Mouse (Mus musculus): ENCODE data around the gene Srgn. TPM values are rescaled to one million over a fixed set of nuclear protein-coding genes. Genes with fewer than 3 reads are reported as not detected.
A peak's percentile ranks its signal among the peaks of the same experiment; 100 is the strongest.
"Not testable (repeated sequence)": the region's sequence is repeated elsewhere in the genome, so short reads cannot be mapped to it uniquely, and the experiment has no call there.

Srgn gene
- polyA plus RNA-seq, 1 experiment from 2014 or later, result 8.7 TPM

GRCm38 (mm10) chr10:62500916-62501615, 26.2 kb downstream of the Srgn start:
- Histone ChIP-seq H3K36me3 (no peaks in the 10 kb centered on the region), H3K4me1 (replicated peaks) (no peaks in the 10 kb centered on the region), H3K9me3 (no peaks in the 10 kb centered on the region), H3K27ac (no peak overlapping the region), H3K4me2 (replicated peaks) (no peak overlapping the region), H3K4me3 (replicated peaks) (no peak overlapping the region), H3K27me3 (peaks cover 3% of the 10 kb centered on the region; the same call in 1 of the 2 replicates), H3K9ac (replicated peaks) (no peak overlapping the region; the same call in 1 of the 2 replicates)
- WGBS, result 86% methylated on average over 9 of the region's 9 CpGs
- ATAC-seq, result no peak

DNA sequence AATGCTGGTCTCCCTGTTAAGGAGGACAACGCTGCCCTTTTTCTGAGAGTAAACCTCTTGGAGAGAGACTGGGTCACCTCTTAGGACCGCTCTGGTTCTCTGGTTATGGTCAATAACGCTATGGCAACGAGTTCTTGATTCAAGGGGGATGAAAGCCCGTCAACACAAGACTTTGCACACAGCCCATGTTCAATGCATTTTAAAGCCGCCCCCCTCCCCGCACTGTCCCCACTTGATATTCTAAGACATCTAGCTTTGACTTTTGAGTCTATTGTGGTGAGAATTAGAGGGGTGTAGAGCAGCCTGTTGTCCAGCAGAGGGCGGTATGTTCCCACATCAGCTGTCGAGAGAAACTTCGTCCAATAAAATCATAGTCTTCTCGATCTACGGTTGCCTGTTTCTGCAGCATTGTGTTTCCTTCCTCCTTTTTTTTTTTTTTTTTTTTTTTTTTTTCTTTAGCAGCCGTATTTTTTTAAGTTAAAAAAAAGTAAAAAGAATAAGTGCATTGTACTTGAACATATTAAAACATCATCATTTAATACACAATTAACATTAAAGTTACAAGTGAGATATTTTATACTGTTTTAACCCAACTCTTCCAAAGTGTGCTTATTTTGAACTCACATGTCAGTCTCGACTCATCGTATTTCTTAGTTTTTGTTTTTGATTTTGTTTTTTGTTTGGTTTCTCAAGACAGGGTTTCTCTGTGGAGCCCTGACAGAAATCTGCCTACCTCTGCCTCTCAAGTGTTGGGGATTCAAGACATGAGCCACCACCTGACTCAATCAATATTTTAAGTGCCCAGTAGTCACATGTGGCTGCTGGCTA, 26.9 kb downstream of the Srgn start:
- Histone ChIP-seq H3K36me3 (no peaks in the 10 kb centered on the region), H3K27me3 (peaks cover 3% of the 10 kb centered on the region; the same call in 1 of the 2 replicates), H3K4me2 (replicated peaks) (peak overlapping the region; percentile 38), H3K9ac (replicated peaks) (no peak overlapping the region; the same call in 1 of the 2 replicates), H3K4me3 (replicated peaks) (no peak overlapping the region), H3K4me1 (replicated peaks) (no peaks in the 10 kb centered on the region), H3K27ac (no peak overlapping the region), H3K9me3 (no peaks in the 10 kb centered on the region)
- 24% methylated on average over 15 of the region's 15 CpGs for WGBS
- ATAC-seq, result peak; percentile 80

GRCm38 (mm10) chr10:62491681-62492080, 35.6 kb downstream of the Srgn start:
- not testable (repeated sequence) for H3K9ac ChIP-seq (replicated peaks); H3K4me1 ChIP-seq (replicated peaks); H3K9me3 ChIP-seq; H3K36me3 ChIP-seq; H3K27me3 ChIP-seq; H3K27ac ChIP-seq; H3K4me2 ChIP-seq (replicated peaks); H3K4me3 ChIP-seq (replicated peaks); ATAC-seq
- WGBS, result 89% methylated on average over 3 of the region's 3 CpGs

- 22% methylated on average over 1 of the region's 1 CpGs for WGBS
- Histone ChIP-seq H3K4me2 (replicated peaks) (no peak overlapping the region), H3K9me3 (no peaks in the 10 kb centered on the region), H3K27me3 (no peaks in the 10 kb centered on the region), H3K36me3 (no peaks in the 10 kb centered on the region), H3K9ac (replicated peaks) (no peak overlapping the region), H3K4me1 (replicated peaks) (peaks cover 26% of the 10 kb centered on the region), H3K4me3 (replicated peaks) (no peak overlapping the region), H3K27ac (no peak overlapping the region)
- ATAC-seq, result no peak
These were observed 39.0 kb downstream of the Srgn start for GRCm38 (mm10) chr10:62488266-62488665.

- Histone ChIP-seq H3K27me3 (no peaks in the 10 kb centered on the region), H3K9ac (replicated peaks) (peak within 1 kb of the TSS; percentile 88), H3K36me3 (no peaks in the 10 kb centered on the region), H3K4me2 (replicated peaks) (peak within 1 kb of the TSS; percentile 64), H3K27ac (peak within 1 kb of the TSS; percentile 85), H3K4me3 (replicated peaks) (peak within 1 kb of the TSS; percentile 93), H3K9me3 (no peaks in the 10 kb centered on the region), H3K4me1 (replicated peaks) (peaks cover 27% of the 10 kb centered on the region)
- peak; percentile 92 for ATAC-seq
- under 1% methylated on average over 52 of the region's 59 CpGs for WGBS
These were observed 40.4 kb downstream of the Srgn start, which contains the start of gene Vps26a for GRCm38 (mm10) chr10:62486618-62487415. TSS of gene Vps26a (minus strand) at chr10:62486805.

- no peaks in the 10 kb centered on the region for H3K27me3 ChIP-seq
- no peaks in the 10 kb centered on the region for H3K36me3 ChIP-seq
- H3K9me3 ChIP-seq, result no peaks in the 10 kb centered on the region
- peak; percentile 91 for ATAC-seq
- peak overlapping the region; percentile 93 for H3K4me3 ChIP-seq (replicated peaks)
- H3K4me1 ChIP-seq (replicated peaks), result peaks cover 33% of the 10 kb centered on the region
- under 1% methylated on average over 37 of the region's 48 CpGs for WGBS
- peak overlapping the region; percentile 64 for H3K4me2 ChIP-seq (replicated peaks)
- H3K9ac ChIP-seq (replicated peaks), result peak overlapping the region; percentile 88
- H3K27ac ChIP-seq, result peak overlapping the region; percentile 85
These were observed 41.2 kb downstream of the Srgn start for GRCm38 (mm10) chr10:62485878-62486582.

DNA sequence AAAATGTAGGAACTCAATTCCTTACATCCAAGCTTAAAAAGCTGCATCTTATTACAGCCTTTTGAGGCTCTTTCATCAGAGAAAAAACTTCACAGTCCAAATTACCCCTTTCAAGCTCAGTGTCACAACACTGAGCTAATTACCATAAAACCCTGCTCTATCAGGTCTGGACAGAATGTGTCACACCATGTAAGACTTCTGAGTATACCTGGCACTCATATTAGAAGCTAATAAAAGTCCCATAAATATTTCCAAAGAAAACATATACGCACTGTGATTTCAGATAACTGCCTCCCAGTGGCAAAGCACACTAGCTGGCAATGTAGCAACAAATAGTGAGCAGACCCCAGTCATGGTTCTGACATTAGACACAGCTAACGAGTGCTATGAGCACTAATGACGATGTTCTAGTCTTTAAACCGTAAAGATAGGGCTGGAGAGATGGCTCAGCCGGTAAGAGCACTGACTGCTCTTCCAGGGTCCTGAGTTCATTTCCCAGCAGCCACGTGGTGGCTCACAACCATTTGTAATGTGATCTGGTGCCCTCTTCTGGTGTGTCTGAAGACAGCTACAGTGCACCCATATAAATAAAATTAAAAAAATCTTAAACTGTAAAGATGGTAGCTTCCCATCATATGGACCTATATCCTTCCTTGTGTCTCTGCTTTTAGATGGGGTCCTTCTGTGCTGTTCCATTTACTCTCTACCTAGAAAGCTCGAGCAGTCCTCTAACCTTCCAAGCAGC, 46.0 kb downstream of the Srgn start:
- Histone ChIP-seq H3K27me3 (no peaks in the 10 kb centered on the region), H3K4me1 (replicated peaks) (peaks cover 29% of the 10 kb centered on the region), H3K27ac (no peak overlapping the region), H3K9ac (replicated peaks) (no peak overlapping the region), H3K4me2 (replicated peaks) (no peak overlapping the region), H3K4me3 (replicated peaks) (no peak overlapping the region), H3K9me3 (no peaks in the 10 kb centered on the region), H3K36me3 (peaks cover 13% of the 10 kb centered on the region)
- WGBS, result 72% methylated on average over 7 of the region's 7 CpGs
- no peak for ATAC-seq

- Histone ChIP-seq H3K4me2 (replicated peaks) (no peak overlapping the region), H3K36me3 (peaks cover 20% of the 10 kb centered on the region), H3K27me3 (no peaks in the 10 kb centered on the region), H3K27ac (no peak overlapping the region), H3K4me1 (replicated peaks) (peaks cover 7% of the 10 kb centered on the region; the same call in 1 of the 2 replicates), H3K9ac (replicated peaks) (no peak overlapping the region), H3K9me3 (no peaks in the 10 kb centered on the region), H3K4me3 (replicated peaks) (no peak overlapping the region)
- WGBS, result 75% methylated on average over 2 of the region's 2 CpGs
- ATAC-seq, result no peak
These were observed 50.3 kb downstream of the Srgn start for GRCm38 (mm10) chr10:62476980-62477379.

DNA sequence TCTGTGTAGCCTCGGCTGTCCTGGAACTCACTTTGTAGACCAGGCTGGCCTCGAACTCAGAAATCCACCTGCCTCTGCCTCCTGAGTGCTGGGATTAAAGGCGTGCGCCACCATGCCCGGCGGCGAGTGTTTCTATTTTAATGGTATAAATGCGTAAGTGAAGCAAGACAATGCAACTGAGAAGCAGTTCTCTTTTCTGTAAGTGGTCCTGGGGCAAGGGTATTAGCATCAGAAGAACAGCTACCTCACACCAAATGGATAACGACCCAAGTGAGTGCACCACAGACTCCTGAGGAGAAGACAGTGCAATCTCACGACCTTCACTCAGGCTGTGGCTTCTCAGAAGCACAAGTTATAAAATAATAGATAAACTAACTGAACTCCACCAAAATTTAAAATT, 52.3 kb downstream of the Srgn start:
- peaks cover 20% of the 10 kb centered on the region for H3K36me3 ChIP-seq
- WGBS, result 92% methylated on average over 10 of the region's 10 CpGs
- H3K4me2 ChIP-seq (replicated peaks), result no peak overlapping the region
- no peaks in the 10 kb centered on the region for H3K27me3 ChIP-seq
- no peak for ATAC-seq
- no peaks in the 10 kb centered on the region for H3K9me3 ChIP-seq
- H3K27ac ChIP-seq, result no peak overlapping the region
- H3K4me1 ChIP-seq (replicated peaks), result 0 out of 2 replicates have a peak, but pooled peaks cover 3% of the 10 kb centered on the region
- no peak overlapping the region for H3K9ac ChIP-seq (replicated peaks)
- H3K4me3 ChIP-seq (replicated peaks), result no peak overlapping the region

GRCm38 (mm10) chr10:62471105-62471504, 56.1 kb downstream of the Srgn start:
- Histone ChIP-seq H3K4me2 (replicated peaks) (no peak overlapping the region), H3K9ac (replicated peaks) (no peak overlapping the region), H3K27me3 (no peaks in the 10 kb centered on the region), H3K9me3 (no peaks in the 10 kb centered on the region), H3K36me3 (peaks cover 29% of the 10 kb centered on the region), H3K27ac (no peak overlapping the region), H3K4me1 (replicated peaks) (0 out of 2 replicates have a peak, but pooled peaks cover 3% of the 10 kb centered on the region), H3K4me3 (replicated peaks) (no peak overlapping the region)
- 52% methylated on average over 5 of the region's 5 CpGs for whole genome bisulfite sequencing
- ATAC-seq, result no peak

GRCm38 (mm10) chr10:62469736-62470135, 57.5 kb downstream of the Srgn start:
- no peak for ATAC-seq
- no peaks in the 10 kb centered on the region for H3K9me3 ChIP-seq
- peaks cover 24% of the 10 kb centered on the region for H3K36me3 ChIP-seq
- no peak overlapping the region for H3K4me3 ChIP-seq (replicated peaks)
- H3K27ac ChIP-seq, result no peak overlapping the region
- 0 out of 2 replicates have a peak, but pooled peaks cover 3% of the 10 kb centered on the region for H3K4me1 ChIP-seq (replicated peaks)
- no peaks in the 10 kb centered on the region for H3K27me3 ChIP-seq
- no peak overlapping the region for H3K4me2 ChIP-seq (replicated peaks)
- WGBS, result 95% methylated on average over 4 of the region's 4 CpGs
- no peak overlapping the region for H3K9ac ChIP-seq (replicated peaks)
